ENCODE assay signal across 12 mouse cellular contexts in genomic region chr9:31120533-31120915, GRCm38 (mm10). TPM values are rescaled to one million over a fixed set of nuclear protein-coding genes. Genes with fewer than 3 reads are reported as not detected.
DNase-seq lines count a peak whose midpoint lies in the region; ATAC-seq and TF ChIP-seq lines count a peak whose summit lies in the region.
"Had no signal": no experiment of that assay in that cellular context is flagged by ENCODE, and none has a peak within 500 bp of the region (broad histone marks: within the 10 kb centered on the region; RNA-seq: fewer than 3 reads in every experiment).

No protein-coding gene starts in this region.

- no peak for TF ChIP-seq RAD21 in CH12.LX (IDR thresholded peaks at IDR 0.05; ENCODE audit: low read depth, low read length)

- 28% methylated on average over 4 of the region's 4 CpGs for WGBS in kidney, embryonic 16.5 days
- WGBS in small intestine, adult 2 months = 25% methylated on average over 4 of the region's 4 CpGs
- WGBS in forebrain, embryonic 13.5 days = 68% methylated on average over 4 of the region's 4 CpGs

- dilution Hi-C loops in CH12.LX (cut with MboI; ENCODE audit: extremely low pct_ligation_motif_present, extremely low pct_unique_long_range_greater_than_20kb, low sequenced_read_pairs) = no loop called here

- TF ChIP-seq CTCF in CH12.LX (conservative IDR thresholded peaks at IDR 0.05 in 1 of 2, IDR thresholded peaks at IDR 0.05 in 1 of 2; ENCODE audit: low read depth in 2 of 2, low read length in 2 of 2) = no peak
- no peak for TF ChIP-seq CTCF in small intestine, adult 2 months (IDR thresholded peaks at IDR 0.05; ENCODE audit: extremely low read depth, insufficient read length, insufficient replicate concordance, low read depth, low read length)

- no peak for ATAC-seq in kidney, embryonic 16.5 days (ENCODE audit: low FRiP score, low TSS enrichment)
- ATAC-seq in forebrain, embryonic 13.5 days = no peak

- TF ChIP-seq POLR2A in CH12.LX (IDR thresholded peaks at IDR 0.05; ENCODE audit: low read depth, low read length) = no peak
- no peak for TF ChIP-seq POLR2A in small intestine, adult 2 months (IDR thresholded peaks at IDR 0.05; ENCODE audit: low read depth, low read length)

- H3K79me2 ChIP-seq in CH12.LX (replicated peaks; ENCODE audit: control insufficient read depth, extremely low read depth, insufficient read depth, poor library complexity, severe bottlenecking) = no peaks in the 10 kb centered on the region

- TF ChIP-seq EP300 in CH12.LX (IDR thresholded peaks at IDR 0.05; ENCODE audit: low read length) = no peak

- no peak for DNase-seq in kidney, adult 18-20 months
- peak; percentile 60 for DNase-seq in CH12.LX (ENCODE audit: extremely low read depth)
- peak; percentile 62 for DNase-seq in induced T-regulatory cell, adult 2 months (ENCODE audit: low read depth)
- DNase-seq in frontal cortex, postnatal 25 days (ENCODE audit: low spot score in 2 of 2) = no peak
- no peak for DNase-seq in thymus, postnatal 25 days
- DNase-seq: adrenal gland, postnatal 25 days; cerebellum, postnatal 14 days had no signal

- no peak overlapping the region for H3K4me3 ChIP-seq in kidney, embryonic 16.5 days (ENCODE audit: low read length)
- H3K4me3 ChIP-seq in CH12.LX (replicated peaks in 1 of 3; ENCODE audit: low read depth in 2 of 3, low read length in 2 of 3, poor library complexity in 1 of 3) = peak overlapping the region in 1 of 3 experiments; percentile 6
- H3K4me3 ChIP-seq in small intestine, adult 2 months (ENCODE audit: low read depth, low read length) = peak overlapping the region; percentile 14; the same call in 1 of the 2 replicates
- no peak overlapping the region for H3K4me3 ChIP-seq in forebrain, embryonic 13.5 days
- H3K4me3 ChIP-seq: hindbrain, embryonic 13.5 days; midbrain, embryonic 12.5 days had no signal

- H3K4me1 ChIP-seq in kidney, embryonic 16.5 days (ENCODE audit: insufficient read depth, low read length) = peaks cover 22% of the 10 kb centered on the region
- peaks cover 19 to 47% of the 10 kb centered on the region in 2 experiments for H3K4me1 ChIP-seq in CH12.LX (ENCODE audit: control insufficient read depth in 1 of 2, insufficient read depth in 2 of 2)
- peaks cover 36% of the 10 kb centered on the region for H3K4me1 ChIP-seq in small intestine, adult 2 months (ENCODE audit: control insufficient read depth, insufficient read depth, insufficient read length, low read length)
- peaks cover 17% of the 10 kb centered on the region for H3K4me1 ChIP-seq in forebrain, embryonic 13.5 days
- H3K4me1 ChIP-seq: midbrain, embryonic 12.5 days had no signal

- no peaks in the 10 kb centered on the region for H3K9me3 ChIP-seq in kidney, embryonic 16.5 days (ENCODE audit: low read length)
- H3K9me3 ChIP-seq in CH12.LX (replicated peaks; ENCODE audit: low read length) = no peaks in the 10 kb centered on the region
- no peaks in the 10 kb centered on the region for H3K9me3 ChIP-seq in forebrain, embryonic 13.5 days (replicated peaks)
- H3K9me3 ChIP-seq: hindbrain, embryonic 13.5 days; midbrain, embryonic 12.5 days had no signal

- H3K4me2 ChIP-seq in kidney, embryonic 16.5 days (replicated peaks; ENCODE audit: low read depth, low read length) = 0 out of 2 replicates have a peak overlapping the region, but pooled peaks have one; percentile 20
- peak overlapping the region; percentile 88 for H3K4me2 ChIP-seq in CH12.LX (ENCODE audit: insufficient read depth, low read depth, poor library complexity, severe bottlenecking)
- no peak overlapping the region for H3K4me2 ChIP-seq in forebrain, embryonic 13.5 days
- H3K4me2 ChIP-seq: hindbrain, embryonic 13.5 days; midbrain, embryonic 12.5 days had no signal

- no peaks in the 10 kb centered on the region for H3K27me3 ChIP-seq in kidney, embryonic 16.5 days (ENCODE audit: insufficient read depth, low read length)
- no peaks in the 10 kb centered on the region for H3K27me3 ChIP-seq in CH12.LX (replicated peaks)
- no peaks in the 10 kb centered on the region for H3K27me3 ChIP-seq in small intestine, adult 2 months (ENCODE audit: control insufficient read depth, insufficient read depth, low read length)
- no peaks in the 10 kb centered on the region; the same call in 1 of the 2 replicates for H3K27me3 ChIP-seq in forebrain, embryonic 13.5 days
- H3K27me3 ChIP-seq: hindbrain, embryonic 13.5 days; midbrain, embryonic 12.5 days had no signal

- in situ Hi-C loops in CH12.LX (cut with MboI; ENCODE audit: low pct_ligation_motif_present, low pct_unique_long_range_greater_than_20kb, low sequenced_read_pairs) = no loop called here

- no peak overlapping the region; the same call in 1 of the 2 replicates for H3K27ac ChIP-seq in kidney, embryonic 16.5 days (ENCODE audit: low read length)
- H3K27ac ChIP-seq in CH12.LX (ENCODE audit: insufficient read depth, low read depth) = no peak overlapping the region
- H3K27ac ChIP-seq in small intestine, adult 2 months (ENCODE audit: insufficient read depth, low read depth, low read length) = peak overlapping the region; percentile 95
- no peak overlapping the region for H3K27ac ChIP-seq in forebrain, embryonic 13.5 days
- H3K27ac ChIP-seq: hindbrain, embryonic 13.5 days; midbrain, embryonic 12.5 days had no signal

- no peaks in the 10 kb centered on the region for H3K36me3 ChIP-seq in kidney, embryonic 16.5 days (ENCODE audit: insufficient read depth, low read length)
- H3K36me3 ChIP-seq in CH12.LX (replicated peaks in 1 of 2; ENCODE audit: control insufficient read depth in 1 of 2, insufficient read depth in 1 of 2, low read length in 1 of 2) = no peaks in the 10 kb centered on the region
- peaks cover 2% of the 10 kb centered on the region; the same call in 1 of the 2 replicates for H3K36me3 ChIP-seq in small intestine, adult 2 months (ENCODE audit: control insufficient read depth, insufficient read depth, low read length)
- H3K36me3 ChIP-seq in forebrain, embryonic 13.5 days (ENCODE audit: poor library complexity, severe bottlenecking) = no peaks in the 10 kb centered on the region
- H3K36me3 ChIP-seq: hindbrain, embryonic 13.5 days; midbrain, embryonic 12.5 days had no signal

- no peak overlapping the region for H3K9ac ChIP-seq in kidney, embryonic 16.5 days (replicated peaks; ENCODE audit: low read length)
- H3K9ac ChIP-seq in CH12.LX (ENCODE audit: insufficient read depth, low read depth) = no peak overlapping the region
- no peak overlapping the region for H3K9ac ChIP-seq in forebrain, embryonic 13.5 days
- H3K9ac ChIP-seq: hindbrain, embryonic 13.5 days; midbrain, embryonic 12.5 days had no signal

TF ChIP-seq in CH12.LX, 34 proteins besides CTCF, POLR2A, EP300 and RAD21:
- TF ChIP-seq NELFE (IDR thresholded peaks at IDR 0.05; ENCODE audit: low read depth, low read length) (no peak), TCF12 (IDR thresholded peaks at IDR 0.05; ENCODE audit: low read depth, low read length) (no peak), TBP (conservative IDR thresholded peaks at IDR 0.05; ENCODE audit: low read depth, low read length) (0 out of 2 replicates have a peak, but pooled peaks have one; percentile 34), HCFC1 (IDR thresholded peaks at IDR 0.05; ENCODE audit: low read depth, low read length) (no peak), ZNF384 (IDR thresholded peaks at IDR 0.05; ENCODE audit: low read depth, low read length) (no peak), CHD1 (IDR thresholded peaks at IDR 0.05; ENCODE audit: low read depth, low read length) (no peak), SIN3A (IDR thresholded peaks at IDR 0.05; ENCODE audit: low read length) (0 out of 2 replicates have a peak, but pooled peaks have one; percentile 27), IRF4 (IDR thresholded peaks at IDR 0.05; ENCODE audit: low read depth, low read length) (0 out of 2 replicates have a peak, but pooled peaks have one; percentile 1), MAX (IDR thresholded peaks at IDR 0.05; ENCODE audit: low read length) (no peak), PAX5 (IDR thresholded peaks at IDR 0.05; ENCODE audit: low read length) (no peak), POLR2AphosphoS2 (IDR thresholded peaks at IDR 0.05; ENCODE audit: low read depth, low read length) (no peak), E2F4 (IDR thresholded peaks at IDR 0.05; ENCODE audit: insufficient replicate concordance, low read depth, low read length) (no peak), ZC3H11A (IDR thresholded peaks at IDR 0.05; ENCODE audit: low read depth, low read length) (no peak), KAT2A (IDR thresholded peaks at IDR 0.05; ENCODE audit: insufficient replicate concordance, low read length) (no peak), MAZ (IDR thresholded peaks at IDR 0.05; ENCODE audit: low read depth, low read length) (0 out of 2 replicates have a peak, but pooled peaks have one; percentile 2), NRF1 (IDR thresholded peaks at IDR 0.05; ENCODE audit: low read depth, low read length) (no peak)

RNA-seq across cellular contexts. Expression of gene St14, which starts 11.1 kb away (rescaled TPM):
- polyA plus RNA-seq in kidney, embryonic 16.5 days (2015; fragmentation: Nextera tagmentation; extraction: Ambion mirVana) = 46.7 and 48.3 TPM in 2 replicates
- total RNA-seq in CH12.LX (2012; rRNA removed) (8.9 and 10.9 TPM in 2 replicates), CH12.LX (2014; rRNA removed) (4.3 and 5.2 TPM in 2 replicates)
- 8.6 and 9.6 TPM in 2 replicates for polyA plus RNA-seq in CH12.LX (2012; ENCODE audit: insufficient read length, low read depth)
- 132 and 279 TPM in 2 replicates for polyA plus RNA-seq in small intestine, adult 2 months (2012; rRNA removed)
- polyA plus RNA-seq in forebrain, embryonic 13.5 days (2015; fragmentation: Nextera tagmentation; extraction: Ambion mirVana) = 0.09 and 0.21 TPM in 2 replicates

Comparison
In these comparisons a context has a peak if more than half of its experiments do, and no peak if none do; other contexts are left out.
1. DNase-seq: peak in CH12.LX (single experiment) and induced T-regulatory cell, adult 2 months (single experiment); none in kidney, adult 18-20 months (single experiment), frontal cortex, postnatal 25 days (0 of 2) and thymus, postnatal 25 days (single experiment).